Mouse (Mus musculus): ENCODE measurements around the gene AU021092. TPM values are rescaled to one million over a fixed set of nuclear protein-coding genes. Genes with fewer than 3 reads are reported as not detected.

Gene AU021092
- polyA plus RNA-seq, 1 experiment from 2014 or later = 2.4 TPM

GRCm38 (mm10) chr16:5205431-5205970, 16.6 kb downstream of the AU021092 start:
- WGBS (ENCODE audit: insufficient replicate concordance) = 83% methylated on average over 5 of the region's 5 CpGs
- DNase-seq = no peak
- Histone ChIP-seq H3K4me1 (ENCODE audit: insufficient read depth) (peaks cover 9% of the 10 kb centered on the region), H3K36me3 (replicated peaks; ENCODE audit: insufficient read depth, low read length) (peaks cover 2% of the 10 kb centered on the region; the same call in 1 of the 2 replicates), H3K27me3 (ENCODE audit: insufficient read depth, low read length) (no peaks in the 10 kb centered on the region), H3K27ac (ENCODE audit: low read depth) (no peak overlapping the region), H3K4me3 (ENCODE audit: low read depth, low read length) (no peak overlapping the region), H3K4me2 (ENCODE audit: low read depth, low read length) (no peak overlapping the region), H3K9ac (replicated peaks) (no peak overlapping the region), H3K9me3 (ENCODE audit: low read length) (no peaks in the 10 kb centered on the region)
- no peak for TF ChIP-seq CTCF (IDR thresholded peaks at IDR 0.05; ENCODE audit: low read depth)
- TF ChIP-seq EP300 (IDR thresholded peaks at IDR 0.05; ENCODE audit: low read depth) = no peak
- no peak for ATAC-seq

- H3K4me1 ChIP-seq (ENCODE audit: insufficient read depth) = peaks cover 9% of the 10 kb centered on the region
- 2% methylated on average over 39 of the region's 40 CpGs for WGBS (ENCODE audit: insufficient replicate concordance)
- peak within 1 kb of the TSS; percentile 52 for H3K27ac ChIP-seq (ENCODE audit: low read depth)
- DNase-seq (peak; percentile 85), ATAC-seq (peak; percentile 87)
- no peaks in the 10 kb centered on the region for H3K27me3 ChIP-seq (ENCODE audit: insufficient read depth, low read length)
- no peaks in the 10 kb centered on the region for H3K9me3 ChIP-seq (ENCODE audit: low read length)
- H3K4me3 ChIP-seq (ENCODE audit: low read depth, low read length) = peak within 1 kb of the TSS; percentile 91
- peak within 1 kb of the TSS; percentile 93 for H3K4me2 ChIP-seq (ENCODE audit: low read depth, low read length)
- TF ChIP-seq CTCF (IDR thresholded peaks at IDR 0.05; ENCODE audit: low read depth) = no peak
- TF ChIP-seq EP300 (IDR thresholded peaks at IDR 0.05; ENCODE audit: low read depth) = no peak
- peaks cover 13% of the 10 kb centered on the region for H3K36me3 ChIP-seq (replicated peaks; ENCODE audit: insufficient read depth, low read length)
- H3K9ac ChIP-seq (replicated peaks) = peak within 1 kb of the TSS; percentile 76
These were observed 18.2 kb downstream of the AU021092 start, which contains the start of gene Nagpa for GRCm38 (mm10) chr16:5203668-5204433. Gene Nagpa, minus strand, starts transcription at chr16:5204012.

DNA sequence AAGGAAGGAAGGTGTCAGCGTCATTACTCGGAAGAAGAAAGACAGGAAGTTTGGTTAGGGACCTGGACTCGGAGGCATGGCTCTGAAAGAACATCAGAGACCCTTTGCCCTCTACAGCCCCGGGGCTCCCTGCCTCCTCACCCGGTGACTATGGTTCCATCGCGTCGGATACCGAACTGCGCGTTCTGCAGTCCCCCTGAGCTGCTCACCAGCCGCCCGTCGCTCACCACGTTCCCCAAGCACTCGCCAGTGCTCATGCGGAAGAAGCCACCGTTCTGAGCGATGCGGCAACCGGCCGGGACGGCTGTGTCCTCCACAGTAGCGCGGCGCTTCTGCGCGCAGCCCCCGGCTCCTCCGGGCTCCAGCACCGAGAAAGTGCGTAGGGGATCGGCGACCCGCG, 18.9 kb downstream of the AU021092 start:
- TF ChIP-seq CTCF (IDR thresholded peaks at IDR 0.05; ENCODE audit: low read depth) = no peak
- no peak for TF ChIP-seq EP300 (IDR thresholded peaks at IDR 0.05; ENCODE audit: low read depth)
- Histone ChIP-seq H3K4me3 (ENCODE audit: low read depth, low read length) (peak overlapping the region; percentile 91), H3K27me3 (ENCODE audit: insufficient read depth, low read length) (no peaks in the 10 kb centered on the region), H3K4me1 (ENCODE audit: insufficient read depth) (peaks cover 9% of the 10 kb centered on the region), H3K4me2 (ENCODE audit: low read depth, low read length) (peak overlapping the region; percentile 93), H3K36me3 (replicated peaks; ENCODE audit: insufficient read depth, low read length) (peaks cover 13% of the 10 kb centered on the region), H3K27ac (ENCODE audit: low read depth) (peak overlapping the region; percentile 52), H3K9ac (replicated peaks) (peak overlapping the region; percentile 76), H3K9me3 (ENCODE audit: low read length) (no peaks in the 10 kb centered on the region)
- peak; percentile 32 for DNase-seq
- ATAC-seq = peak; percentile 64
- WGBS (ENCODE audit: insufficient replicate concordance) = 1% methylated on average over 36 of the region's 36 CpGs

DNA sequence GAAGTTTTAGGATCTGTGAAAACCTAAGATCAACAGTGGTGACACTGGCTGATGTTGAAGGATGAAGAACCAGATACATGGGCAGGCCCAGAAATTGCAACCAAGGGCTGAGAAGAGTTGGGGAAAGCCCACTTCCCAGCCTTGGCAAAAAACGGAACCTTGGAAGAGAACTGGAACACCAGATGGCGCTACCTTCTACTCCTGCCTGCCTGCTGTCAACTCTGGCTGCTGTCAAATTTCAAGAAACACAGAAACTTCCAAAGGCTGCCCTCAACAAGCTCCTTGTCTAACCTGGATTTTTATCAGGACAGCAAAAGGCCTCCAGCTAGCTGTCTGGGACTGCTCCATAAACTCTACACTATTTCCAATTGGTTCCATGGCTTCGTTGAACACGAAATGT, 19.4 kb downstream of the AU021092 start:
- Histone ChIP-seq H3K4me1 (ENCODE audit: insufficient read depth) (peaks cover 9% of the 10 kb centered on the region), H3K9ac (replicated peaks) (peak overlapping the region; percentile 76; the same call in 1 of the 2 replicates), H3K36me3 (replicated peaks; ENCODE audit: insufficient read depth, low read length) (peaks cover 15% of the 10 kb centered on the region), H3K4me3 (ENCODE audit: low read depth, low read length) (peak overlapping the region; percentile 91), H3K9me3 (ENCODE audit: low read length) (no peaks in the 10 kb centered on the region), H3K27ac (ENCODE audit: low read depth) (peak overlapping the region; percentile 52; the same call in 1 of the 2 replicates), H3K27me3 (ENCODE audit: insufficient read depth, low read length) (no peaks in the 10 kb centered on the region), H3K4me2 (ENCODE audit: low read depth, low read length) (peak overlapping the region; percentile 93)
- peak; percentile 60 for DNase-seq
- no peak for ATAC-seq
- TF ChIP-seq CTCF (IDR thresholded peaks at IDR 0.05; ENCODE audit: low read depth) (peak; percentile 75), EP300 (IDR thresholded peaks at IDR 0.05; ENCODE audit: low read depth) (no peak)
- 7% methylated on average over 4 of the region's 4 CpGs for WGBS (ENCODE audit: insufficient replicate concordance)

DNA sequence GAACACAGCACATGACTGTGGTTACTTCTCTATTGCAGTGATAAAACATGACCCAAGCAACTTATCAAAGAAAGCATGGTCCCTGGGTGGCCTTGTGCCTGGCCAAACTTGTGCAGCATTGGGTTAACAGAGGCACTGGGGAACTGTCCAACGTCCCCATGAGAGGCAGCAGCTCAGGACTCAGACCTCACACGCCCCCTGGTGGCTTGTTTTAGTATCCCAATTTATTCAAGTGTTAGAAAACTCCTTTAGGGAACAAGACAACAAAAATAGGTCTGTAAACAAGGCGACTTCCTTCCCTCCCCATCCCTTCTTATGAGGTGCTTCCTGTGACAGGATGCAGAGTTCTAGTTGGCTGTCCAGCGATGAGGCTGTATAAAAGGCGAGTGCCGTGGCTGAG, 27.0 kb downstream of the AU021092 start:
- peak; percentile 65 for DNase-seq
- TF ChIP-seq EP300 (IDR thresholded peaks at IDR 0.05; ENCODE audit: low read depth) = no peak
- TF ChIP-seq CTCF (IDR thresholded peaks at IDR 0.05; ENCODE audit: low read depth) = peak; percentile 81
- Histone ChIP-seq H3K4me2 (ENCODE audit: low read depth, low read length) (no peak overlapping the region), H3K4me1 (ENCODE audit: insufficient read depth) (no peaks in the 10 kb centered on the region), H3K27ac (ENCODE audit: low read depth) (no peak overlapping the region), H3K27me3 (ENCODE audit: insufficient read depth, low read length) (no peaks in the 10 kb centered on the region), H3K9ac (replicated peaks) (no peak overlapping the region), H3K4me3 (ENCODE audit: low read depth, low read length) (no peak overlapping the region), H3K9me3 (ENCODE audit: low read length) (no peaks in the 10 kb centered on the region), H3K36me3 (replicated peaks; ENCODE audit: insufficient read depth, low read length) (peaks cover 15% of the 10 kb centered on the region)
- ATAC-seq = peak; percentile 38; the same call in 1 of the 2 replicates
- 31% methylated on average over 6 of the region's 6 CpGs for WGBS (ENCODE audit: insufficient replicate concordance)

- WGBS (ENCODE audit: insufficient replicate concordance) = 61% methylated on average over 7 of the region's 7 CpGs
- Histone ChIP-seq H3K36me3 (replicated peaks; ENCODE audit: insufficient read depth, low read length) (no peaks in the 10 kb centered on the region), H3K27me3 (ENCODE audit: insufficient read depth, low read length) (no peaks in the 10 kb centered on the region), H3K4me1 (ENCODE audit: insufficient read depth) (no peaks in the 10 kb centered on the region), H3K9ac (replicated peaks) (no peak overlapping the region), H3K4me2 (ENCODE audit: low read depth, low read length) (no peak overlapping the region), H3K4me3 (ENCODE audit: low read depth, low read length) (no peak overlapping the region), H3K27ac (ENCODE audit: low read depth) (no peak overlapping the region), H3K9me3 (ENCODE audit: low read length) (no peaks in the 10 kb centered on the region)
- no peak for DNase-seq
- TF ChIP-seq EP300 (IDR thresholded peaks at IDR 0.05; ENCODE audit: low read depth) (no peak), CTCF (IDR thresholded peaks at IDR 0.05; ENCODE audit: low read depth) (no peak)
- ATAC-seq = no peak
These were observed 35.9 kb downstream of the AU021092 start for GRCm38 (mm10) chr16:5186234-5186633.

Measured in liver, postnatal 0 days (tissue).